Mouse (Mus musculus): ENCODE data around the gene Ndufa11. TPM values are rescaled to one million over a fixed set of nuclear protein-coding genes. Genes with fewer than 3 reads are reported as not detected.
A peak's percentile ranks its signal among the peaks of the same experiment; 100 is the strongest.

Ndufa11 gene
- 449 and 463 TPM in 2 replicates for polyA plus RNA-seq (2014; fragmentation: Nextera tagmentation; extraction: Ambion mirVana)

DNA sequence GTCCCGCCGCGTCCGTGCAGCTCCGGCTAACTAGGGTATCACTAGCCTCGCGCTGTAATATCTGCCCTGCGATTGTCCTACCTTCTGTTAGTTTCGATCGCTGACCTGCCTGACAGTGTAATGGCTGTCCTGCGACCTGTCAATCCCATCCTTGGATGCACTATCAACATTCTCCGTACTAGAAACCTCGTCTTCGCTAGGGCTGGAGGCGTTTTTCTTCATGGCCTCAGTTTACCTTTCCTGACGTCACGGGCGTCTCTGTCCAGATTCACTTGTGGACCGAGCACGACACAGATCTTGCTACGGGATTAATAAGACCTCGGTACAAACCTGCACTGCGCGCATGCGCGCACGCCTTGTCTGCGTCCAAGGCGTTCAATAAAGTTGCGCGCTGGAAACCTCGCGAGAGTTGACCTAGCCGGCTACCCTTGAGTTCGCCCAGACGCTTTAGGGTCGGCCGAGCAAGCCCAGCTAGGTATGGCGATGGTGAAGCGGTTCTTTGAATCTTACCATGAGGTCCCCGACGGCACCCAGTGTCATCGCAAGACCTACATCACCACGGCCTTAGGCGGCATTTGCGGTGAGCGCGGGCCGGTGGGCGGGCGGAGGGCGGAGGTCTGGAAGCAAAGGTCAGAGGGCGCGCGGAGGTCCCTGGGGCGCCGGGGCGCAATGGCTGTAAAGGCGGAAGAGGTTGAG lies at the start of gene Ndufa11, which contains the start of gene Vmac:
Gene Ndufa11, plus strand, starts transcription at position 405 of the 696 bp plus-strand sequence.
Gene Vmac, minus strand, starts transcription at position 660 of the 696 bp plus-strand sequence.
- DNase-seq = peak; percentile 100
- peaks cover 22% of the 10 kb centered on the region for H3K36me3 ChIP-seq (ENCODE audit: insufficient read depth)
- no peaks in the 10 kb centered on the region for H3K9me3 ChIP-seq (ENCODE audit: low read depth, low read length)
- H3K4me3 ChIP-seq (ENCODE audit: low read depth, low read length) = peak within 1 kb of the TSS; percentile 88
- no peak for TF ChIP-seq CTCF (IDR thresholded peaks at IDR 0.05; ENCODE audit: low read depth)
- peak within 1 kb of the TSS; percentile 89 for H3K9ac ChIP-seq
- H3K27ac ChIP-seq (ENCODE audit: low read depth) = peak within 1 kb of the TSS; percentile 72
- under 1% methylated on average over 59 of the region's 59 CpGs for WGBS
- H3K27me3 ChIP-seq (ENCODE audit: insufficient read depth, low read length) = no peaks in the 10 kb centered on the region
- H3K4me1 ChIP-seq (ENCODE audit: insufficient read depth) = peaks cover 12% of the 10 kb centered on the region
- peak within 1 kb of the TSS; percentile 87 for H3K4me2 ChIP-seq
- ATAC-seq (ENCODE audit: insufficient read depth) = peak; percentile 78

DNA sequence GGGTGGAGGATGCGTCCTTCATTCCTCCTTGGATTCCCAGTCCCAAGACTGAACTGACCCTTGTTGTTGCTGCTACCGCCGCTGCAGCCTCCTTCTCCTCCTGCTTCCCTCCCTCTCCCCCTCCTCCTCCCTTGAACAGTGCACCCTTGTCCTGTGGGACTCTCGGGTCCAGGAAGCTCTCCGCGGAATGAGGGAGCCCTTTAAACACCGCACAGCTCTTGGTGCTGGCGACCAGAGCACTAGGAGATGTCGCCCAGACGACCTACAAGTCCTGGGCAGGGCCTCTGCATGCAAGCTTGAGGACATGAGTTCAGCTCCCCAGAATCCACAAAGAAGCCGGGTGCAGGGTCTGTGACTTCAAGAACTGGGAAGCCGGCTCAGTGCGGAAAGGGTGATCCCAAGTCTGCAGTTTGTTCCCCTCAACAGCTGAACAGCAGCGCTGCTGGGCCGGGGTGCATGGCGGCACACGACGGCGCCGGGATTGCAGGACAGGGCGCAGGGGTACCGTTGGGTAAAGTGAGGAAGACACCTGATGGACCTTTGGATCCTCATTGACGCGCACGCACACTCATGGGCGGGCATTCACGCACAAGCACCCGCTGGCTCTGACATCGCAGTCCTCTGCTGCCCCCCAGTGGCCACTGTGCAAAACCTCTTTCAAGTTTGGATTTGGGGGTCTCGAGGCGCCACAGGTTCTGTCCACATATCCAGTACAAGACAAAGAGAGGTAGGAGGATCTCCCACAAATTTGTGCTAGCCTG lies 49.0 kb upstream of the Ndufa11 start:
- H3K27me3 ChIP-seq (ENCODE audit: insufficient read depth, low read length) = no peaks in the 10 kb centered on the region
- WGBS = 4% methylated on average over 31 of the region's 31 CpGs
- H3K27ac ChIP-seq (ENCODE audit: low read depth) = no peak overlapping the region
- H3K36me3 ChIP-seq (ENCODE audit: insufficient read depth) = no peaks in the 10 kb centered on the region
- H3K4me3 ChIP-seq (ENCODE audit: low read depth, low read length) = peak overlapping the region; percentile 34
- peak overlapping the region; percentile 69 for H3K4me2 ChIP-seq
- 0 out of 2 replicates have a peak, but pooled peaks cover 4% of the 10 kb centered on the region for H3K4me1 ChIP-seq (ENCODE audit: insufficient read depth)
- peak; percentile 94 for DNase-seq
- H3K9me3 ChIP-seq (ENCODE audit: low read depth, low read length) = no peaks in the 10 kb centered on the region
- peak overlapping the region; percentile 48 for H3K9ac ChIP-seq
- TF ChIP-seq CTCF (IDR thresholded peaks at IDR 0.05; ENCODE audit: low read depth) = peak; percentile 96
- ATAC-seq (ENCODE audit: insufficient read depth) = no peak

DNA sequence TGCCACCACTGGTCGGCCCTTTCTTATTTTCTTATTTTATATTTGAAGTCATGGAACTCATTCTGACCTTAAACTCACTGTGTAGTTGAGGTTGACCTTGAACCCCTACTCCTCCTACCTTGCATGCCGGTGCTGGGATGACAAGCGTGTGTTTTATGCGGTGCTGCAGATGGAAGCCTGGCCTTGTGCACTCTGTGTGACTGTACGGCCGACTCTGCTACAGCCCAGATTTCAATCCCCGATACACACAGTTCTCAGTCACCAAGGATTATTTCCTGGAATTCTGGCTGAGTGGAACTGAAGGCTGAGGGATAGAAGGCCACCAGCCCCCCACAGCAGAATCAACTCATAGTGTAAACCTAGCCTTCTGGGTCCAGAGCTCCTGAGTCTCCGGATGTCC lies 47.8 kb upstream of the Ndufa11 start:
- no peak overlapping the region for H3K27ac ChIP-seq (ENCODE audit: low read depth)
- no peak overlapping the region for H3K4me2 ChIP-seq
- no peak overlapping the region for H3K9ac ChIP-seq
- H3K4me3 ChIP-seq (ENCODE audit: low read depth, low read length) = no peak overlapping the region
- H3K27me3 ChIP-seq (ENCODE audit: insufficient read depth, low read length) = no peaks in the 10 kb centered on the region
- ATAC-seq (ENCODE audit: insufficient read depth) (no peak), DNase-seq (no peak)
- H3K9me3 ChIP-seq (ENCODE audit: low read depth, low read length) = no peaks in the 10 kb centered on the region
- no peaks in the 10 kb centered on the region for H3K36me3 ChIP-seq (ENCODE audit: insufficient read depth)
- no peak for TF ChIP-seq CTCF (IDR thresholded peaks at IDR 0.05; ENCODE audit: low read depth)
- 83% methylated on average over 8 of the region's 8 CpGs for whole genome bisulfite sequencing
- H3K4me1 ChIP-seq (ENCODE audit: insufficient read depth) = 0 out of 2 replicates have a peak, but pooled peaks cover 4% of the 10 kb centered on the region

DNA sequence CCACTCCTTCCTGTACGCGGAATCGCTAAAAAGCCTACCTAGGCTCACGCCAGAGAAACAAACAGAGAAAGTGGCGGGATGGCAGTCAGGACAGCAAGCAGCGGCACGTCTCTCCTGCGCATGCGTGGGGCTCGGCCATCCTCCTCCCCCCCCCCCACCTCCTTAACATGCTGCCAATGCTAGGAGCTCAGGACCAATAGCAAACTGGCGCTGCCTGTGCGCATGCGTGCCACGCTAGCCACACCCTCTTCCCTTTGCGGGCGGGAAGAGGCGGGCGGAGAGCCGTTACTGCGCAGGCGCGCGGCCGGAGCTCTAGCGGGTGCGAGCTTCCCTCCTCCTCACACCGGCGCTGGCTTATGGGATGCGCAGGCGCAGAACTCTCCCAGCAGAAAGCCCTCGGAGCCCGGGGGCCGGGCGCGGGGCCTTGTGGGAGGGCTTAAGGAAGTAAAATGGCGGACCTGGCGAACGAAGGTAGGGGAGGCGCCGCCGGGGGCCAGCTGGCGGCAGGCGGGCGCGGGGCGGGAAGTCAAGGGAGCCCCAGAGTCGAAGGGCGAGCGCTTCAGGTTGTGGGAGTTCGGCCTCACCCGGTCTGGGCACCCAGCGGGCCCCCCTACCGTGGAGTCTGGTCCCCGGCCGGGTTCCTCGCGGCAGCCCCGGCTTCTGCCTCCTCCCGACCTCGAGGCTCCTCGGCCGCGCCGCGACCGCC lies 44.5 kb upstream of the Ndufa11 start, which contains the start of gene Ranbp3:
Gene Ranbp3, plus strand, starts transcription at position 354 of the 706 bp plus-strand sequence.
- peaks cover 26% of the 10 kb centered on the region for H3K36me3 ChIP-seq (ENCODE audit: insufficient read depth)
- 0 out of 2 replicates have a peak, but pooled peaks cover 4% of the 10 kb centered on the region for H3K4me1 ChIP-seq (ENCODE audit: insufficient read depth)
- TF ChIP-seq CTCF (IDR thresholded peaks at IDR 0.05; ENCODE audit: low read depth) = no peak
- H3K4me3 ChIP-seq (ENCODE audit: low read depth, low read length) = peak within 1 kb of the TSS; percentile 95
- H3K9me3 ChIP-seq (ENCODE audit: low read depth, low read length) = no peaks in the 10 kb centered on the region
- H3K27ac ChIP-seq (ENCODE audit: low read depth) = peak within 1 kb of the TSS; percentile 91
- WGBS = under 1% methylated on average over 65 of the region's 66 CpGs
- peak within 1 kb of the TSS; percentile 96 for H3K9ac ChIP-seq
- H3K4me2 ChIP-seq = peak within 1 kb of the TSS; percentile 80
- ATAC-seq (ENCODE audit: insufficient read depth) (peak; percentile 90), DNase-seq (peak; percentile 100)
- no peaks in the 10 kb centered on the region for H3K27me3 ChIP-seq (ENCODE audit: insufficient read depth, low read length)

DNA sequence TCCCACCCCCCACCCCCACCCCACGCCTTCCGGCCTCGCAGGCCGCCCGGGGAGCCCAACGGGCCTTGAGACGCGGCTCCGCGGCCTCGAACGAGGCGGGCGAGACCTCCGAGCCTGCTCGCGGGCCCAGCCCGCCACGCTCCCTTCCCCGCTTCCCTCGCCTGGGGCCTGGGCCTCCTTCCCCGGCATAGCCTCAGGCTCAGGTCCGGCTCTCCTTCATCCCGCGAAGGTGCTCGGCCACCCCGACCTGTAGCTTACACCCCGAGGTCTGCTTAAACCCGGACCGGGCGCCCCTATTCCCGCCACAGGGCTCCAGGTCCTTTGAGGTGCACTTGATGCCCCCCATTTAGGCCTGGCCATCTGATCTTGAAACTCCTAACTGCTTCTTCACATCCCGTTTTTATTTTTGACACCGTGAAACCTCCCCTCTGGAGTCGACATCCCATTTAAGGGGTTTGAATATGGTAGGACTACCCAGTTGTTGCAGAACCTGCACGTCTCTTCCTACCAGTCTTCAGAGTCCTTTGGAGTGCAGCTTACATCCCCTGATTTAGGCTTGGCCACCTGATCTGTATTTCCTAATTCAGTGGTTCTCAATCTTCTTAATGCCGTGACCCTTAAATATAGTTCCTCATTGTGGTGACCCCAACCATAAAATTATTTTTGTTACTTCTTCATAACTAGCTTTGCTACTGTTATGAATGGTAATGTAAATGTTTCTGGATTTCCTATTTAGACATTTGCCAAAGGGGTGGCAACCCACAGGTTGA lies 43.7 kb upstream of the Ndufa11 start:
- Histone ChIP-seq H3K27me3 (ENCODE audit: insufficient read depth, low read length) (no peaks in the 10 kb centered on the region), H3K9ac (peak overlapping the region; percentile 96), H3K36me3 (ENCODE audit: insufficient read depth) (peaks cover 30% of the 10 kb centered on the region), H3K4me3 (ENCODE audit: low read depth, low read length) (peak overlapping the region; percentile 95), H3K4me2 (peak overlapping the region; percentile 80), H3K27ac (ENCODE audit: low read depth) (peak overlapping the region; percentile 87), H3K9me3 (ENCODE audit: low read depth, low read length) (no peaks in the 10 kb centered on the region), H3K4me1 (ENCODE audit: insufficient read depth) (no peaks in the 10 kb centered on the region)
- WGBS = 1% methylated on average over 31 of the region's 37 CpGs
- DNase-seq (no peak), ATAC-seq (ENCODE audit: insufficient read depth) (peak; percentile 18)
- TF ChIP-seq CTCF (IDR thresholded peaks at IDR 0.05; ENCODE audit: low read depth) = no peak

DNA sequence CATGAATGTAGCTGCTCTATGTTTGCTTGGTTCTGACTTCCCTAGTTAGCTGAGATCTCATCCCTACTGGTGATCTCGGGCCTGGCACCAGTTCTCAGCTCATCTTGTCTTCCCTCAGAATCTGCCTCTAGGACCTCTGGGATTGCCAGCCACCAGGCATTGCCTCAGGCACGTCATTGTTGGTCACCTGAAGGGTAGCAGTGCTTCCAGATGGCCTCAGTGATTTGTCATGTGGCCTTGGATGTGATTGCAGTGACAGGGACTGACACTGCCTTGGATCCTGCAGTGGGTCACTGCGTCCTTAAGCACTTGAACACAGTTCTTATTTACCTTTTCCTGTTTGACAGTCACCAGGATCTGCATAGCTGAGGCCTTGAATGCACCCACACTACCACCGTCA lies 35.8 kb upstream of the Ndufa11 start:
- WGBS = 64% methylated on average over 4 of the region's 4 CpGs
- Histone ChIP-seq H3K4me2 (no peak overlapping the region), H3K27me3 (ENCODE audit: insufficient read depth, low read length) (no peaks in the 10 kb centered on the region), H3K4me1 (ENCODE audit: insufficient read depth) (no peaks in the 10 kb centered on the region), H3K9ac (no peak overlapping the region), H3K4me3 (ENCODE audit: low read depth, low read length) (no peak overlapping the region), H3K9me3 (ENCODE audit: low read depth, low read length) (no peaks in the 10 kb centered on the region), H3K36me3 (ENCODE audit: insufficient read depth) (peaks cover 80% of the 10 kb centered on the region), H3K27ac (ENCODE audit: low read depth) (no peak overlapping the region)
- TF ChIP-seq CTCF (IDR thresholded peaks at IDR 0.05; ENCODE audit: low read depth) = no peak
- no peak for ATAC-seq (ENCODE audit: insufficient read depth)
- no peak for DNase-seq
